Mouse (Mus musculus): Measurements from ENCODE around the gene Ubqln1.
"Not testable (repeated sequence)": the region's sequence is repeated elsewhere in the genome, so short reads cannot be mapped to it uniquely, and the experiment has no call there.

The Ubqln1 gene

GRCm38 (mm10) chr13:58157447-58158098 is 57.9 kb downstream of the Ubqln1 start, which contains the start of gene Idnk:
Gene Idnk (plus strand): TSS chr13:58157649.
- CTCF ChIA-PET: interaction anchor here (0.9 to 1.3 kb wide), 2 partner anchors 33 to 76 kb away, joined by 3 read pairs; no protein-coding TSS in a partner anchor

GRCm38 (mm10) chr13:58157036-58157435 is 58.4 kb downstream of the Ubqln1 start:
- CTCF ChIA-PET: interaction anchor here (0.9 kb wide), 1 partner anchor 32 kb away, joined by 3 read pairs; no protein-coding TSS in a partner anchor

GRCm38 (mm10) chr13:58156031-58156430 is 59.4 kb downstream of the Ubqln1 start:
- CTCF ChIA-PET: interaction anchor here (0.7 kb wide), 1 partner anchor 14 kb away, joined by 3 read pairs; no protein-coding TSS in a partner anchor

- CTCF ChIA-PET: no interaction called here
Measured at GRCm38 (mm10) chr13:58150442-58150841, 65.0 kb downstream of the Ubqln1 start.

GRCm38 (mm10) chr13:58149629-58150028 is 65.8 kb downstream of the Ubqln1 start:
- CTCF ChIA-PET: interaction anchor here (0.6 kb wide), 1 partner anchor 87 kb away, joined by 4 read pairs; no protein-coding TSS in a partner anchor

- CTCF ChIA-PET: interaction anchor here (0.6 to 0.7 kb wide), 3 partner anchors 9 to 87 kb away, joined by 3 to 6 read pairs (median 4); no protein-coding TSS in a partner anchor
Measured at GRCm38 (mm10) chr13:58149033-58149558, 66.4 kb downstream of the Ubqln1 start.

DNA sequence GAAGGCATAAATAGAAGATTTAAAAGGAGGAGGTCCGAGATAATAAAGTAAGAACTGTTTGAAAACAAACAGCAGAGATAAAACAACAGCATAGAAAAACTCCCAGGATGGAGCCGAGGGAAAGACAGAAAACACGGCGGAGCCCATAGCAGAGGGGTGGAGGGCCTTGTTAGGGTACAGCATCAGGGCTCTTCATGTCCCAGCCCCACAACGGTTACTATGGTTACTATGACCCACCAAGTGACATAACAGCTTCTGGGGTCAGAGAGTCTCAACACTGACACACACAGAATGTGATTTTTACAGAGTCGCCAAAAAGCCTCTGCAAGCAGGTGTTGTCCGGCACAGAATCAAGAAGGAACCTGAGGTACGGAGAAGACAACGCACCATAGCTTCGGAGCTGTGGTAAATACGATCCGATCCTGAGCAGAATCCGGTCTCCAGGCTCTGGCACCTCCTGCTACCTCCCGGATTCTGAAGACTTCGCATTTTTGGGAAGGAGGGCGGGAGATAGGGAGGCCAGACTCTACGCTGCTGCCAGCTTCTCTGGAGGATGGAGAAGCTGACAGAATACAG is 67.1 kb downstream of the Ubqln1 start:
- CTCF ChIA-PET: no interaction called here

DNA sequence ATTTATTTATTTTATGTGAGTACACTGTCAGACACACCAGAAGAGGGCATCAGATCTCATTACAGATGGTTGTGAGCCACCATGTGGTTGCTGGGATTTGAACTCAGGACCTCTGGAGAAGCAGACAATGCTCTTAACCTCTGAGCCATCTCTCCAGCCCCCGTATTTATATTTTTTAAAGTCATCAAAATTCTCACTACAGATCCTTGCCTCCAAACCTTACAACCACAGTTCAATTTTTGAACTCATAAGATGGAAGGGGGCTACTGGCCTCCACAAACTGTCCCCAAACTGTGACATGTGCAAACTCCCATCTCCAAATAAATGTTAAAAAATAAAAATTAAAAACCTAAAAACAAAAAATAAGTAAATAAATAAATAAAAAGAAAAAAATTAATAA is 67.7 kb downstream of the Ubqln1 start:
- CTCF ChIA-PET: no interaction called here

GRCm38 (mm10) chr13:58146603-58147002 is 68.8 kb downstream of the Ubqln1 start:
- CTCF ChIA-PET: not testable (repeated sequence)

GRCm38 (mm10) chr13:58131692-58132091 is 83.8 kb downstream of the Ubqln1 start:
- CTCF ChIA-PET: interaction anchor here (0.5 kb wide), 1 partner anchor 21 kb away, joined by 3 read pairs; no protein-coding TSS in a partner anchor

- CTCF ChIA-PET: no interaction called here
Measured at GRCm38 (mm10) chr13:58129687-58130246, 85.7 kb downstream of the Ubqln1 start.

DNA sequence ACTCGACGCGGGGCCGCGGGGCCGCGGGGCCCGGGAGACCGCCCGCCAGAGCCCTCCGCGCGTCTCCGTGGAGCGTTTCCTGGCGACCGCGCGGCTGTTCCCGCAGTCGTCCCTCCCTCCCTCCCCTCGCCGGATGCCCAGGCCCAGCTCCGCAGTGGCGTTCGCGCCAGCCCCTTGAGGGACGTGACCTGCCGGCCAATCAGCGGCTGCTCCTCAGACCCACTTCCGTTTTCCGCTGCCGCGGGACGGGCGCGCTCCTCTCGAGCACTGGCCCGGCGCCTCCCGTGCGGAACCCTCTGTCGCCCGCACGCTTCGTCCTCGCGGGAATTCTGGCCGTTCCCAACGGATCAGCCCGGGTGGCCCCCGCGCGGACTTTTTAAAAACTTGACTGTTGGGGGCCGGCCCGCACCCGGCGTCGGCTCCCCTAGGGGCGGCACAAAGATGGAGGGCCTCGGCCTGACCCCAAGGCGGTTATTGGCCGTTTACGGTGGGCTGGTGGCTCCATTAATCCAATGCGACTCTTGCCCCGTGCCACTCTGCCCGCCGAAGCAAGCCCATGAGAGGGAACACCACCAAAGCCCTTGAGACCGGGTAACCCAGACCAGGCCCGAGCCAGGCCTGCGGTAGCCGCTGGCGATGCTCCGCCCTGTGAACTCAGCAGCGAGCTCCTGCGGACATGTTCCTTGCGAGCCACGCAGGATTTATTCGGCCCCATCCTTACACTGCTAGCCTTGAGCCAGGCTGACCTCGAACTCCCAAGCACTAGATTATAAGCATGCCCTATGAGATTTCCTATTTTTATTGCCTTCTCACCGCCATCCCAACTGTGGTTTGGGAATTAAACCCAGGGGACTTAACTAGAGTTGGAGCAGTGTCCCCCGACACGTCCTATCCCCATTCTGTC is 86.4 kb downstream of the Ubqln1 start:
- CTCF ChIA-PET: no interaction called here

- CTCF ChIA-PET: no interaction called here
Measured at GRCm38 (mm10) chr13:58128396-58128767, 87.1 kb downstream of the Ubqln1 start, which contains the start of gene Hnrnpa0. Gene Hnrnpa0 (minus strand): TSS chr13:58128556.

DNA sequence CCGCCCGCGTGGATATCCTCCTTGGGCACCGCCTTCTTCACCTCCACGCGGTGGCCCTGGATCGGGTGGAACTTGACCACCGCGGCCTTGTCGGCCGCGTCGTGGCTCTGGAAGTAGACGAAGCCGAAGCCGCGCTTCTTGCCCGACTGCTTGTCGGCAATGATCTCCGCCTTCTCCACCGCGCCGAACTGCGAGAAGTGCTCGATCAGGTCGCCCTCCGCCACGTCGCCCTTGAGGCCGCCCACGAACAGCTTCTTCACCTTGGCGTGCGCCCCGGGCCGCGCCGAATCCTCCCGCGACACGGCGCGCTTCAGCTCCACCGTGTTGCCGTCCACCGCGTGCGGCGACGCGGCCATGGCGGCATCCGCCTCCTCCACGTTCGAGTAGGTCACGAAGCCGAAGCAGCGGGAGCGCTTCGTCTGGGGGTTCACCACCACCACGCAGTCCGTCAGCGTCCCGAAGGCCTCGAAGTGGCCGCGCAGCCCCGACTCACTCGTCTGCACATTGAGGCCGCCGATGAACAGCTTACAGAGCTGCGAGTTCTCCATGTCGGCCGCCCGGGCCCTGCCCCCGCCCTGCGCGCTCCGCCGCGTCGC is 87.6 kb downstream of the Ubqln1 start:
- CTCF ChIA-PET: no interaction called here

GRCm38 (mm10) chr13:58126862-58127765 is 88.3 kb downstream of the Ubqln1 start:
- CTCF ChIA-PET: no interaction called here

Data from spleen, embryonic (tissue).